Mouse (Mus musculus): Measurements from ENCODE around the gene Fasn.
"Not testable (repeated sequence)": the region's sequence is repeated elsewhere in the genome, so short reads cannot be mapped to it uniquely, and the experiment has no call there.

Fasn gene

DNA sequence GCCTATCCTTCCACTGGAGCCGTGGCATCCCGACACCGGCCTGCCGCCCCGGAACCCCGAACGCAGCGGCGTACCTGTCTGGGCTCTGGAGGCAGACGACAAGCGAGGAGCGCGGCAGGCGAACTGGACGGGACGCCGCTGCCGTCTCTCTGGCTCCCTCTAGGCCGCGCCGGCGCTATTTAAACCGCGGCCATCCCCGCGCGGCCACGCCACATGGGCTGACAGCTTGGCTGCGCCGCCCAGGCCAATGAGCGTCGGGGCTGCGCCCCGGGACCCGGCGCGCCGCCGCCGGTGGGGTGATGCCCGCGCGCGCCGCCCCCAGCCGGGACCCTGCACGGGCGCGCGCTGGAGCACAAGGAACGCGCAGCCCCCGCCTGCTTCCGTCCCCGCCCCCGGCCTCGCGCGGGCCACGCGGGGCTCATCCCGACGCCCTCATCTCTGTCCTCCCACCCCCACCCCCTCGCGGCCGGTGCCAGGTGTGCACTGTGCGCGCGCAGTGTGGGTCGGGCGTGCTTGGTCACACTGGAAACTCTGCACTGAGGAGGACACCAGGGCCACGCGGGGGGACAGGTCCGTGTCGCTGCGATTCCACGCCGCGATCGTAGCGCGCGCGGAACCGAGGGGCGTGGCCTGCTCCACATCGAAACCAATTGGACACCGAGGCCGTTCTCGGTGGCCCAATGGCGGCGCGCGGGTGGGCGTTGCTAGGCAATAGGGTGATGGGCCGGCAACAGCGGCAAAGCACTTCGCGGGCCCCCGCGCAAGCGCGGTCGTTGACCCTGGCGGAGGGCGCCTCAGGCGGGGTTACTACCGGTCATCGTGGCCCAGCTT is at the start of gene Fasn:
TSS of gene Fasn (minus strand) at position 592 of the 831 bp plus-strand sequence.
- peak; percentile 95 for DNase-seq (ENCODE audit: low spot score in 2 of 2)

DNA sequence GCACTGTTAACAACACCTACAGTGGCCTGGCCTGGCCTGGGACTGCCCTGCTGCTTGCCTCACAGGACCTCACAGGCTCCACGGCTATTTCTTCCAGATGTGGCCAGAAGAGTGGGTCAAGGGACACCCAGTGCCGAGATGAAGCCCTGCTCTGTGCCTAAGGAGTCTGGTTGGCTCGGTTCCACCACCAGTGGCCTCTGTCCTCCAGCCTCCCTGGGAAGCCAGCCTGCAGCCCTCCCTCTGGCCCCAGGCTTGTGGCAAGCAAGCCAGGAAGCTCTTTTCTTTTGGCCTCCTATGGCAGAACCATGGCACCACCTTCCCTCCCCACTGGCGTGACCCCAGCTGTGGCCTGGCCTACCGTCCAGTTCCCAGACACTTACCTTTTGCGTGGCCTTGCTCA is 48.9 kb upstream of the Fasn start:
- DNase-seq (ENCODE audit: low spot score in 2 of 2): no peak

DNA sequence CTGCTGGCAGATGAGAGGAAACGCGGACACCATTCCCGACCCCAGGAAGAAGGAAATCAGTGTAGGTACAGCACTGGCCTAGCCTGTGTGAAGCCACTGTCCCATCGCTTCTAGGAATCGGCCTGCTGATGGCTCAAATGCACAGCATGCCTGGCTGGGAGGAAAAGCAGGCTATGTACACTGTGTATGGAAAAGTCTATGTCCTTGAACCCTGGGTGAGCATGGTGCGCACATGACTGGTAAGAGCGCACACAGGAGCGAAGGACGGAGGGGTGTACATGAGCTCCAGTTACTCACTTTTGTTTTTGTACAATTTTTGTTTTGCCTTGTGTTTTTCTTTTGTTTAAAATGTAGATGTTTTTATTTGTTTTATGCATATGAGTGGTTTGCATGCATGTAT is 47.2 kb upstream of the Fasn start:
- DNase-seq (ENCODE audit: low spot score in 2 of 2): no peak

DNA sequence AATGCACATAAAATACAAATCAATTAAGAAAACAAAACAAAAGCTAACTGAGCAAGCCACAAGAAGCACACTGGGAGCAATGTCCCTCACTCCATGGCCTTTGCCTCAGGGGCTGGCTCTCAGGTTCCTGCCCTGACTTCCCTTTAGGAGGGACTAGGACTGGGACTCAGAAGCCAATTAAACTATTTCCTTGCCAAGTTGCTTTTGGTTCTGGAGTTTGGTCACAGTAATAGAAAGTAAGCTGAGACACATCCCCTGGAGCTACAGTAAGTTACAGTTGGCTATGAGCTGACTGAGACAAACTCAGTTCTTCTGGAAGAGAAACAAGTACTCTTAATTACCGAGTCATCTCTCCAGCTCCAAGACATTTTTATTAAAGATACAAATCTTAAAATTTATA is 41.5 kb upstream of the Fasn start:
- no peak for DNase-seq (ENCODE audit: low spot score in 2 of 2)

DNA sequence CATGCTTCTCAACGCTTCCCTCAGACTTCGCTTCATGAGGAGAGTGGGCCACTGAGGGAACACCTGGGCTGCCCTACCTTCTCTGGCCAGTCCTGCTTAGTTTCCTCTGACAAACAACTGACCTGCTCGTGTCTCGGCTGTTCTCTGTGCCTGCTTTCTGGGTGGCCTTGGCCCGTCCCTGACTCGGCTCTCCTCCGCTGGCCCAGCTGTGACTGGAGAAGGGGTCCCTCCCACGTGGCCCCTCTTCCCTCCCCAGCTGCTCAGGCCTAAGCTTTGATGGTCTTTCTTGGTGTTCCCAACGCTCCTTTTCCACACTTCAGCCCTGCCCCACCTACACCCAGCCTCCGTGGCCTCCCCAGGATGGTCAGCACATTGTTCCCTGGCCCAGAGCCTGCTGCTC is 38.5 kb upstream of the Fasn start:
- DNase-seq (ENCODE audit: low spot score in 2 of 2): no peak

DNA sequence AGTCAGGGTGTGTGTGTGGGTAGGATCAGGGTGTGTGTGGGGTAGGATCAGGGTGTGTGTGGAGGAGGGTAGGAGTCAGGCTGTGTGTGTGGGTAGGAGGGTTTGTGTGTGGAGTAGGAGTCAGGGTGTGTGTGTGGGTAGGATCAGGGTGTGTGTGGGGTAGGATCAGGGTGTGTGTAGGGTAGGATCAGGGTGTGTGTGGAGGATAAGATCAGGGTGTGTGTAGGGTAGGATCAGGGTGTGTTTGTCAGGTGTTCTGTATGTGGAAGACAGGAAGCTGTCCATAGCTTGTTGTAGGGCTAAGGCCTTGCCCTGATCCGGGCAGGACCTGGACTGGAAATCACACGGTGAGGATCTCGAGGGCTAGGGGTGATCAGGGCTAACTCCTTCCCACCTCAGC is 31.6 kb upstream of the Fasn start:
- DNase-seq (ENCODE audit: low spot score in 2 of 2): not testable (repeated sequence)

DNA sequence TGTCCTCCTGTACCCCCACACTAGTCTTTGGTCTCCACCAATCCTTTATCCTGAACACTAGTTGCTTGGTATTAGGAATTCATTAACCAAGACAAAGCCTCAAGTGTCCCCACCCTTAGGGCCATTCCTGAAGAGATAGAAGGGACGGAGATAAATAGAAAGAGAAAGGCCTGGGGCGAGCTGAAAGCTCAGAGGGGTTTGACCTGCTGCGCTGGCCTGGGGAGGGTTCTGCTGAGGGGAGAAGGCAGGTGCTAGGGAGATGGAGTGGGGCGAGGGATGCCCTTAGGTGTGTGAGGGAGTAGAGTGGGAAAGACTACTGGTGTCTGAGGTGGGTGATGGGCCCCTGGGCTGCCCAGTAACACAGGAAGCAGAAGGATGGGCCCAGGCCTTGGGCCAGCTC is 29.4 kb upstream of the Fasn start:
- DNase-seq (ENCODE audit: low spot score in 2 of 2): no peak

DNA sequence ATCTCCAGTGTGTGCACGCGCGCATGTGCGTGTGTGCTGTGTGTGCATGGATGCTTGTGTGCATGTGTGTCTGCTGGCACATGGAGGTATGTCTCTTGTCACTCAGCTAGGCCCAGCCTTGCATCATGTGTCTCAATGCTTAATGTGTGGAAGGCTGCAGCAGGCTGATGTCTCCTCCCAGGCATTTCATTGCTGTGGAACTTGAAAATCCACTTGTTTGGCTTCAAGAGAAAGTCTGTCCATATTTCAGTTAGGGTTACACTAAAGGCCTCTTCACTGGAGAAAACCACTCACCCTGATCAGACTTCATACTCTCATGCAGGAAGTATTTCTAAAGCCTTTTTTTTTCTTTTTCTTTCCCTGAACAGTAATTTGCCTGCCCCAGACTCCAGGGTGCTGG is 28.8 kb upstream of the Fasn start:
- DNase-seq (ENCODE audit: low spot score in 2 of 2): no peak

DNA sequence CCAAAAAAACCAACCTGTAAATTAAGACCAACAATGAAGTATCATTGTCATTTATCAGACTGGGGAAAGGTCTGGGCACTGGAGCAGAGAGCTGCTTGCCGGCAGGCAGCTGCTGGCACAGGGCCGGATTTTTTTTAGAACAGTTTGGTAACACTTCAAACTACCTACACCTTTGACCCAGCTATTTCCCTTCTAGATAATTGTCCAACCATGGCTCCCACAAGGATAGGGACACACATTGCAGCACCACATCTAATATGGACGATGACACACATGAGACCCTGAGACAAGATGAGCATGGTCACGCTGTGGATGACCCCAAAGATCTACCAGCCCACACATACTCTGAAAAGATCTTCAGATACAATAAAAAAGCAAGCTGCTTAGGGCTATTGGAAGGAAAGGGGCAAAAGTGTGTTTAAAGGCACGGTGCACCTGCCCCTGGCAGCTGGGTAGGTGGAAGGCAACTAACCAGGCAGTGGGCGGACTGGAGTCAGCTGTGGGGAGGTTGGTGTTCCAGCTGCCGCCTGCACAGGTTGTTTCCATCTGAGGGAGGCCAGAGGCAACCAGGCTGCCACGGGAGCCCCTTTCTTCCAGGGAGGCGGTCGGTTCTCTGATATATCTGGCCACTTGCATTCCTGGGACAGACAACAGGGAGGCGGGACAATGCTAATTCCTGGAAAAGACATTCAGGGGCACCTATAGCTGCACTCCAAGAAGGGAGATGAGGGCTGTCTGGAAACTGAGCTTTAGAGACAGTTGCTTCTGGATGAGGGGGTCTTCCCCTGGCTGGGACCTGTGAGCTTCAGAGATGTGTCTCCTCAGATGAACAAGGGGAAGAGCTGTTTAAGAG is 28.0 kb upstream of the Fasn start:
- DNase-seq (ENCODE audit: low spot score in 2 of 2): peak; percentile 19 to 47

DNA sequence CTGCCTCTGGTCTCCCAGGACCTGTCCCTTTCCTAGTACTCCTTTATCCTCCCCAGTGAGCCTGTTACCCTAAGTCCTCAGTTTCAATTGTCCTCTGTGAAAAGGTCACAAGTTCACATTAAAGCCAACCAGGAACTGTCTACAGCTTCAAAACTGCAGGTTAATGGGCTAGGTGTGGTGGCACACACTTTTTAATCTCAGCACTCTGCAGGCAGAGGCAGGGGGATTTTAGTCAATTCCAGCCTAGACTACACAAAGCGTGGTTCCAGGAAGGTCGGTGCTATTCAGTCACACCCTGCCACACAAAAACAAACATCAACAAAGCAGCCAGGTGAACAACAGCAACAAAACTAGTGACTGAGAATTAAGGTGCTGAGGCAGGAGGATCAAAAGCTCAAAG is 27.2 kb upstream of the Fasn start:
- no peak for DNase-seq (ENCODE audit: low spot score in 2 of 2)

DNA sequence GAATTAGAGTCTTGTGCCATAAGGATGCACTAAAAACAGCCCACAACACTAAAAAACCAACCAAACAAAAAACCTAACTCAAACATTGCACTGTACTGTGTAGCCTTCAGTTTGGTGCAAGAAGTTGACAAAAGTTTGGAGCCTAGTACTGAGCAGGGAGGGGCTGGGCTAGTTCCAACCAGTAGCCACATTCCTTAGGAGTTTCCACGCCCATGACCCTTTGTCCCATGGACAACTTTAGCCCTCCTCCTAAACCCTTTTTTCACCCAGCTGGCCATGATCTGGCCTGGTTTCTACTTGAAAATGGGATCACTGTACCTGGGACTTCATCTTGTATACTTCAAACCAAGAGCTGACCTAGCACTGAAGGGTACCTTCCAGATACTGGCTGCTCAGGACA is 26.8 kb upstream of the Fasn start:
- DNase-seq (ENCODE audit: low spot score in 2 of 2): no peak

DNA sequence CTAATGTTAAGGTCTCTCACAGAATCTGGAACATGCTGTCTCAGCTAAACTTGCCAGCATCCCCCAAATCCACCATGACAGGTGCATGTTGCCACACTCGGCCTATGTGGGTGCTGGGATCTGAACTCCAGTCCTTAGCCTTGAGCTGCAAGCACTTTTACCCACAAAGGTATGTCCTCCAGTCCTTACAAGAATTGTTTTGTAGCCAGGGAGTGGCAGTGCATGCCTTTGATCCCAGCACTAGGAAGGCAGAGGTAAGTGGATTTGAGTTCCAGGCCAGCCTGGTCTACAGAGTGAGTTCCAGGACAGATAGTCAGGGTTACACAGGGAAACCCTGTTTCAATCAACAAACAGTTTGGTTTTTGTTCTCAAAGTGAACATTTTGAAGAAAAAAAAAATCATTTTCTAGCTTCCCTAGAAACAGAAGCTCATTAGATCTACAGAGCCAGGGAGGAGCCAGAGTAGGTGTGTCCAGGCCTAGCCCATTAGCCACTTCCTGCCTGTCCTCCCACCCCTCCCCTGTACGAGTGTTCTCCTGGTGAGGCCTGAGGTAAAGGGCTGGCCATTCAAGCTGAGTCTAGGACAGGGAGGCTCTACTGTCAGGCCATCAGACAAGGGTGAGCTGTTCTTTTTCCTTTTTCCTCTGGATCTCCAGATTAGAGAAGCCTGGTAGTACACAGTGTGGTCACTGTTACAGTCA is 26.1 kb upstream of the Fasn start:
- DNase-seq (ENCODE audit: low spot score in 2 of 2): no peak

DNA sequence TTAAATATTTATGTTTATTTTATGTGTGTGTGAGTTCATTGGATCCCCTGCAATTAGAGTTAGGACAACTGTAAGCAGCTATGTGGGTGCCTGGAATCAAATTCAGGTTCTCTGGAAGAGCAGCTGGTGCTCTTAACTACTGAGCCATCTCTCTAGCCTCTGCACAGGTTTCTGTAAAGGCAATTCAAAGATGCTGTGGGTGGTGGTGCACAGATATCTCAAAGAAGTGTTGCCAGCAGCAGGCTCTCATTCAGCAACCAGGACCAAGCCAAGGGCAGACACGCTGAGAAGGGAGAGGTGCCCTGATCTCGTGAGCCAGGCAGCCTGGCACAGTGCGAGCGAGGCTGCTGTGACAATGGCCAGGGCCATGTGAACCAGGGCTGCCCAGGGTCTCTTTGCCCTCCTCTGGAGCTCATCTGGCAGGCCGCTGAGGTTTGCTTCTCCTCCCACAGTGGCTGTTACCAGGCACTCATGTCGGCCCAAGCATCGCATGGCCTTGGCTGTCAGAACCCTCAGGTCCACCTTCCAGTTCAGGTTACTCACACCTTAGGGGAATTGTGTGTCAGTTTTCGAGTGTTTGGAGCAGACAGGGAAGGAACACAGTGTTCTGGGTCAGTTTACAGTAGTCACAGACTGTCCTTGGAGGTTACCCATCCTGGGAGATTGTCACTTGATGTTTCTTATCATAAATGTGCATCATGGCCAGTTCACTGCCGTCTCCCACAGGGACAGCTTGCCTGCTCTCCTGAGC is 22.6 kb upstream of the Fasn start:
- no peak for DNase-seq (ENCODE audit: low spot score in 2 of 2)

DNA sequence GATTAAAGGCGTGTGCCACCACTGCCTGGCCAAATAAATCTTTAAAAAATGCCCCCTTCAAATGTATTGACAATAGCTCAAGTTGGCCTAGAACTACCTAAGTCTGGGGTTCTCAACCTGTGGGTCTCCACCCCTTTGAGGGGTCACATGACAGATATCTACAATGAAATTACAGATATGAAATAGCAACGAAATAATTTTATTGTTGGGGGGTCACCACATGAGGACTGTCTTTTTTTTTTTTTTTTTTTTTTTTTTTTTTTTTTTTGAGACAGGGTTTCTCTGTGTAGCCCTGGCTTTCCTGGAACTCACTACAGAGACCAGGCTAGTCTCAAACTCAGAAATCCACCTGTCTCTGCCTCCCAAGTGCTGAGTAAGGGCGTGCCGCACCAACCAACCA is 20.0 kb upstream of the Fasn start:
- no peak for DNase-seq (ENCODE audit: low spot score in 2 of 2)

DNA sequence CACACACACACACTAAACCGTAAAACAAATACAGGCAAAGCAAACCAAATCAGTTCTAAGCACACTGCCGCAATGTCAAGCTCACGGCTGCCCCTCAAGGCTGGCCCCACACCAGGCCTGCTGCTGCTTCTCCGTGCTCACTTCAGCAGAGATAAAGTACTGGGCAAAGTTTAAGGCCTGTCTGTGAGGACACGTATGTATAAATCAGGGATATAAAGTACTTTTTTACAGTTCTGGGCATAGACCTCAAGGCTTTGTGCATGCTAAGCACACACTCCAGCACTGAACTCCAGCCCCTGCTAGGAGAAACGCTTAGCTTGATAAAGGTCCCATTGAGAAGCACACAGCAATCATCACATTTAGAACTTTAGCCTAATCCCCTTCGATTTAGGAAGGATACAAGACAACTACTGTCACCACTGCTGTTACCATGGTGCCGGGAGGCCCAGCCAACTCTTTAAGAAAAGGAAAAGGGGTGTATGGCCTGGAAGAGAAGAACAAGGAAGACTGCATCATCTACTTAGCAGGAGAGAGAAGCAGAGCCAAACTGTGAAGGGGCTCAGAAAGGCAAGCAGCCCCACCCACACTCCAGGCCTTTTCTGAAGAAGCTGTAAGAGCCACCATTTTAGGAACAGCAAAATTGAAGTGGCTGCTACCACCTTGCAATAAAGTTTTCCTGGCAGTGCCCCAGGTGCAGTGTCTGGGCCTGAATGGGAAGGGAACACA is 9.4 kb upstream of the Fasn start:
- DNase-seq (ENCODE audit: low spot score in 2 of 2): no peak

DNA sequence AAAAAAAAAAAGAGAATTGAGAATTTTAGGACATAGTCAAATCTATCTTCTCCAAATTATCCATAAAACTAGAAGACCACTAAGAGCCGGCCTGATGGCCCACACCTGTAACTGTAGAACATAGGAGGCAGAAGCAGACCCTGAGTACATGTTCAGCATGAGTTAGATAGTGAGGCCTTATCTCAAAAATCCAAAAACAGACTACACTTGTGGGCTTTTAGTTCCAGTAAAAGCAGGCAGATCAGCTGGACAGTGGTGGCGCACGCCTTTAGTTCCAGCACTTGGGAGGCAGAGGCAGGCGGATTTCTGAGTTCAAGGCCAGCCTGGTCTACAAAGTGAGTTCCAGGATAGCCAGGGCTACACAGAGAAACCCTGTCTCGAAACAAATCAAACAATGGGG is 8.6 kb upstream of the Fasn start:
- not testable (repeated sequence) for DNase-seq (ENCODE audit: low spot score in 2 of 2)

DNA sequence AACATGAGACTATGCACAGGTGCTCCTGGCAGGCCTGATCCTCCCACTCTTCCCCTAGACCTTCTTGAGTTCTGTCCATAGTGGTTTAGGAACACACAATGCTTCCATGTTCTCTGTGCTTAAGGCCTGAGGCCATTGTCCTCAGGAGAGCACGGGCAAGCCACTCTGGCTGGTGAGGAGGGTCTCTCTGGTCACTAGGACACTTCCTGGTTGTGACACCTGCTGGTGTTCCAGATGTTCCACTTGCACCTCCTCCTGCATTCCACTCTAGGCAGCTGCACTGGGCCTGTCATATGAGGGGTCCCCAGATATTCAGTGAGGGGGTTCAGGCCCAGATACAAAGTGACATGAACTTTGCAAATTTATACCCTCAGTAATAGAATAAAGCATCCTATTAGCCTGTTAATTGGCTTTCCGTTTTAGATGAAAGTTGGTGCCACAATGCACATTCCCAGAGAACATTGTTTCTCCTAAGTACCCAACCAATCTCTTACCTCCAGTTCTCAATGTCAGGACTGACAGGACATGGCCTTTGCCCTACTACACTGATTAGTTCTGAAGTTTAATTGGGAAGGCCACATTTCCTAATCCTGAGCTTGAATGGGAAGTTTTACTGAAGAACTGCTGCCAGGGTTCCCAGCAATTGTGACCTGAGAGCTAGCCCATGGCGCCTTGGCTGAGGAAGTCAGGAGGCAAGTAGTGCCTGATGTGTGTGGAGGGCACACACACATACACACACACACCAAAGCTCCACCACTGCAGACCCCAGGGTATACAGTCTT is 7.5 kb upstream of the Fasn start:
- no peak for DNase-seq (ENCODE audit: low spot score in 2 of 2)

DNA sequence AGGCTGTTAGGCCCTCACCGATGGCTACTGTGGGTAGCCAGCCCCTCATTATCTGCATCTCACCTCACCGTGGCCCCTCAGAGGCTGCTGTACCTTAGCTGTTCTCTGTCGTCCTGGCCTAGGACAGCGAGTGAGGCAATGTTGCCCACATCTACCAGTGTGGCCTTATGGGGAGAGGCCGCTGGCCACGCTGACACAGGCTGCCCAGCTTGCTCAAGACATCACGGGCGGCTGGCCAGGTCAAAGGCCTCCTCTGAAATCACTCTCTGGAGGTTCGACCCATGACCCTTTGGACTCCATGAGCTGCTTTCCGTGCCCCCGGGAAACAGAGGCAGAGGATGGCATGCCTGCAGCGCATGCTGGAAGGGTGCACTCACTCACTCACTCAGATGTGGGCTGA is 6.3 kb upstream of the Fasn start:
- no peak for DNase-seq (ENCODE audit: low spot score in 2 of 2)

DNA sequence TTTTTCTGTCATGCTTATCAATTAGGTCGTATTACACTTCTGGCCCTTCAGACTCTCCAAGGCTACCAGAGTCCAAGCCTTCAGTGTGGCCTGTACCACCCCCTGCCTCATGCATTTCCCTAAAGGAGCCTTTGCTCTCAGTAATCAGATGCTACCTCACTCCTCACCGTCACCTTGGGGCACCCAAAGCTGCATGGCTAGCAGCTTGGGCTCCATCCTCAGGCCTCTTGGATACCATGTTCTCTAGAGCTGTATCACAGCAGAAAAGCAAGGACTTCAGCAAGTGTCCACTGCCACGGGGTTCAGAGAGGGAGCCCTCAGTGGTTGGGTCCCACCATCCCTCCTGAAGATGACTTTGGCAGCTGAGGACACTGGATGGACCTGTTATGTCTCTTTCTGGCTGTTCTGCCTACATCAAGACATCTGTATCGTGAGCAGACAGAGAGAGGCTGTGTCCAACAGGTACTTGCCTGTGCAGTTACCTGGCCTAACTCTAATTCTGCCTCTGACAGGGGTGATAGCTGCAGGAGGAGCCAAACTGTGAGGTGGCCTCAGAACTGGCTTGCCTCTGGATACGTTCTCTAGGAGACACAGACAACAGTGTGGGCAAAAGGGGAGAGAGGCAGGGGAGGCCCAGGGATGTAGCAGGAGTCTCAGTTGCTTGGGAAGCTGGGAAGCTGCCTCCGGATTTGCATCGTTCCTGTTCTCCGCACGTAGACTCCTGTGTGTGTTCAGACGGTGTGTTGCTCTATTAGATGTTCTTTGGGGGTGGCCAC is 5.6 kb upstream of the Fasn start:
- no peak for DNase-seq (ENCODE audit: low spot score in 2 of 2)

DNA sequence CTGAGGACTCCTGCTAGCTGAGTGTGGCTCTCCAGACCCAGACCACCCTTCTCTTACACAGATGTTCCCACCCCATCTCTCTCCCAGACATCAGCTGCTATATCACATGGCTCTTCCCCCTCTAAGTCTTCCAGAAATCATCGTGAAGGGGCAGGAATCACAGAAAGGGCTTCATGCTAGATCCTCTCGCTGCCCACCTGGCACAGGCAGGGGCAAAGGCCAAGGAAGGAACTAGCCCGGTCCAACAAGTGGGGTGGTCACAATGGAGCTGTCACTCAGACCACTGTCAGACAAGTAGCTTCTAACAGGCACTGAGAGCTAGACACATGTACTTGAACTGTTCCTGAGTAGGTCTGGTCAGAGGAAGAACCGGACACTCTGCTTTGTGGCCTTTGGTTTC is 4.1 kb upstream of the Fasn start:
- no peak for DNase-seq (ENCODE audit: low spot score in 2 of 2)

Measured in heart, adult 9 months (tissue).